Mouse (Mus musculus): ENCODE measurements around the gene Uba7.

DNA sequence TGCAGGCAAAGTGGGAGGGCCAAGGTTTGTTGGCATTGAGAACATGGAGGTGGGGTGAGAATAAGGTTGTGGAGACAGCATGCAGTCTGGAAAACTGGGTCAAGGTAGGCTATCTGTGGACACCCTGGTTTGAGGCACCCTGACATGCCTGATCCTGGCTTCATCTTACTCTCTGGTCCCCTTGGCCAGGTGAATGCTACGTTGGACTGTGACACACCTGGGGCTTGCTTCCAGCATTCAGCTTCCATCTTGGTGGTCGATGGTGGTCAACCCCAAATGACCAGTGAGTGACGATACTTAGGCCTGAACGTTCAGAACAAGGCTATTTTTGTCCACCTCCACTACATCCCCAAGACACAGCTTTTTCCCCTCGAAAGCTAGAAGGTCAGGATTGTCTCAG, 20.7 kb downstream of the Uba7 start, which contains the start of gene Gm20662:
- no peak for TF ChIP-seq CTCF (IDR thresholded peaks at IDR 0.05; ENCODE audit: control insufficient read depth, insufficient read depth, insufficient read length)
- TF ChIP-seq USF1 (IDR thresholded peaks at IDR 0.05; ENCODE audit: low read depth): no peak
- TF ChIP-seq MAX (IDR thresholded peaks at IDR 0.05): no peak
